Mouse (Mus musculus): Measurements from ENCODE around the gene Jak1. TPM values are rescaled to one million over a fixed set of nuclear protein-coding genes. Genes with fewer than 3 reads are reported as not detected.

Jak1 gene
- polyA plus RNA-seq, 1 experiment: 33.5 TPM

DNA sequence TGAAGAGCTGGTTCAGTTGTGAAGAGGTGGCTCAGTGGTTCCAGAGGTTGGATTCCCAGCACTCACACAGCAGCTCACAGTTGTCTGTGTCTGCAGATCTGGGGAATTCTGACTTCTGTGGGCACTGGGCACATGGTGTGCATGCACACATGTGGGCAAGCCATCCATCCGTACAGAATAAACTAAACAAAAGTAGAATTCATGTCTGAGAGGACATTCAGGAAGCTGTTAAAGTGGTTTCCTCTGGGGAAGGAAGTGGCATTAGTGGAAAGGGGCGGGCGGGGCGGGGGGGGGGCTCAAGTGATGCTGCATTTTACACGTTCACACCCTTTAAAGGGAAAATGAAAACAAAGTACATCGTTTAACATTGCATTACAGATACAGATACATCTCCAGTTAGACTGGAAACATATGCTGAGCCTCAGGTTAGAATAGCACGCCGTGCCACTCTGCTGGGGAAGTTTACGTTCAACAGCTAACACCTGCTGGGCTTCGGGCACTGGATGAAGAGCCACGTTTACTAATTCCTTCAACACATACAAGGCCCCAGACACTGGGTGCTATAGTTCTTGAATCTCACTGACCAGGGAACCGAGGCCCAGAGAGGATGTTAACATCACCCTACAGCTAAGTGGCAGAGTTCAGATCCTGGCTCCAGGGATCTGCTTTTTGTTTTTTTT lies 33.4 kb upstream of the Jak1 start:
- no peak for TF ChIP-seq USF1 (IDR thresholded peaks at IDR 0.05; ENCODE audit: low read depth)
- no peak for TF ChIP-seq TCF12 (IDR thresholded peaks at IDR 0.05; ENCODE audit: insufficient read depth, poor library complexity, severe bottlenecking)
- TF ChIP-seq REST (IDR thresholded peaks at IDR 0.05; ENCODE audit: insufficient read depth, insufficient read length): no peak
- TF ChIP-seq TCF3 (IDR thresholded peaks at IDR 0.05; ENCODE audit: insufficient read length, low read depth): no peak
- TF ChIP-seq MYOG (IDR thresholded peaks at IDR 0.05; ENCODE audit: control insufficient read depth in 1 of 3, insufficient read depth in 1 of 3, insufficient read length in 2 of 3, low read depth in 2 of 3): no peak
- no peak for TF ChIP-seq SRF (IDR thresholded peaks at IDR 0.05; ENCODE audit: control insufficient read depth, insufficient read length, low read depth)
- TF ChIP-seq POLR2A (IDR thresholded peaks at IDR 0.05; ENCODE audit: insufficient read length, low read depth): no peak
- no peak for TF ChIP-seq POLR2AphosphoS2 (IDR thresholded peaks at IDR 0.05; ENCODE audit: insufficient read length, low read depth)
- TF ChIP-seq MYOD1 (IDR thresholded peaks at IDR 0.05; ENCODE audit: control insufficient read depth in 1 of 3, insufficient read length in 2 of 3, low read depth in 2 of 3): no peak
- no peak for TF ChIP-seq MAX (IDR thresholded peaks at IDR 0.05; ENCODE audit: low read depth)
- no peak for TF ChIP-seq CEBPB (IDR thresholded peaks at IDR 0.05; ENCODE audit: insufficient read depth, poor library complexity, severe bottlenecking)
- no peak for TF ChIP-seq E2F4 (IDR thresholded peaks at IDR 0.05; ENCODE audit: insufficient read depth)
- H3K27me3 ChIP-seq (ENCODE audit: control insufficient read depth, insufficient read depth, insufficient read length): no peaks in the 10 kb centered on the region
- H3K79me2 ChIP-seq (ENCODE audit: control insufficient read depth, insufficient read depth): no peaks in the 10 kb centered on the region
- H3ac ChIP-seq (ENCODE audit: control insufficient read depth, insufficient read length): no peak overlapping the region
- H3K4me3 ChIP-seq: no peak overlapping the region
- H3K36me3 ChIP-seq (ENCODE audit: control insufficient read depth, insufficient read depth): no peaks in the 10 kb centered on the region
- no peak overlapping the region for H3K4me2 ChIP-seq (ENCODE audit: low read depth)

DNA sequence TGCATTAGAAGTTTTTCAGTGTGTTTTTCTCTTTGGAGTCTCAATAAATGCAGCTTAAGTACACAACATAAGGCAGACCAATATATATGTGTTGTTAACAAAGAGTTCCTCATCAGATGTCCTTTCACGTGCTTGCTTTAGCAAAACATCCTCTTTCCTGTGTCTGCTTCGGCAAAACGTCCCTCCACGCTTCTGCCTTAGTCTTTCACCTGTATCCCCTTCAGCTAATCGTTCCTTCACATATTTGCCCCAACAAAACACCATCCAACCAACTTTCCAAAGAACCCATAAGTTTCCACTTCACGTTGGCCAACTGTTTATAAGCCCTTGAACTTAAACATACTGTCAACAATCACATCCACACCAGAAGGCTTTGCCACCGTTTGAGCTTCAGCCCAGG lies 31.8 kb upstream of the Jak1 start:
- Histone ChIP-seq H3K4me2 (ENCODE audit: low read depth) (no peak overlapping the region), H3K27me3 (ENCODE audit: control insufficient read depth, insufficient read depth, insufficient read length) (no peaks in the 10 kb centered on the region), H3K36me3 (ENCODE audit: control insufficient read depth, insufficient read depth) (no peaks in the 10 kb centered on the region), H3ac (ENCODE audit: control insufficient read depth, insufficient read length) (no peak overlapping the region), H3K79me2 (ENCODE audit: control insufficient read depth, insufficient read depth) (no peaks in the 10 kb centered on the region), H3K4me3 (no peak overlapping the region)
- TF ChIP-seq REST (IDR thresholded peaks at IDR 0.05; ENCODE audit: insufficient read depth, insufficient read length) (no peak), CEBPB (IDR thresholded peaks at IDR 0.05; ENCODE audit: insufficient read depth, poor library complexity, severe bottlenecking) (no peak), MAX (IDR thresholded peaks at IDR 0.05; ENCODE audit: low read depth) (no peak), POLR2AphosphoS2 (IDR thresholded peaks at IDR 0.05; ENCODE audit: insufficient read length, low read depth) (no peak), USF1 (IDR thresholded peaks at IDR 0.05; ENCODE audit: low read depth) (no peak), E2F4 (IDR thresholded peaks at IDR 0.05; ENCODE audit: insufficient read depth) (no peak), POLR2A (IDR thresholded peaks at IDR 0.05; ENCODE audit: insufficient read length, low read depth) (no peak), MYOD1 (IDR thresholded peaks at IDR 0.05; ENCODE audit: control insufficient read depth in 1 of 3, insufficient read length in 2 of 3, low read depth in 2 of 3) (no peak), MYOG (IDR thresholded peaks at IDR 0.05; ENCODE audit: control insufficient read depth in 1 of 3, insufficient read depth in 1 of 3, insufficient read length in 2 of 3, low read depth in 2 of 3) (no peak), TCF12 (IDR thresholded peaks at IDR 0.05; ENCODE audit: insufficient read depth, poor library complexity, severe bottlenecking) (no peak)

GRCm38 (mm10) chr4:101295788-101296187 lies 30.7 kb upstream of the Jak1 start:
- H3K79me2 ChIP-seq (ENCODE audit: control insufficient read depth, insufficient read depth): no peaks in the 10 kb centered on the region
- no peaks in the 10 kb centered on the region for H3K36me3 ChIP-seq (ENCODE audit: control insufficient read depth, insufficient read depth)
- TF ChIP-seq E2F4 (IDR thresholded peaks at IDR 0.05; ENCODE audit: insufficient read depth) (no peak), MAX (IDR thresholded peaks at IDR 0.05; ENCODE audit: low read depth) (no peak), TCF3 (IDR thresholded peaks at IDR 0.05; ENCODE audit: insufficient read length, low read depth) (no peak), CEBPB (IDR thresholded peaks at IDR 0.05; ENCODE audit: insufficient read depth, poor library complexity, severe bottlenecking) (no peak), MYOG (IDR thresholded peaks at IDR 0.05; ENCODE audit: control insufficient read depth in 1 of 3, insufficient read depth in 1 of 3, insufficient read length in 2 of 3, low read depth in 2 of 3) (no peak), SRF (IDR thresholded peaks at IDR 0.05; ENCODE audit: control insufficient read depth, insufficient read length, low read depth) (no peak), USF1 (IDR thresholded peaks at IDR 0.05; ENCODE audit: low read depth) (no peak), REST (IDR thresholded peaks at IDR 0.05; ENCODE audit: insufficient read depth, insufficient read length) (no peak), TCF12 (IDR thresholded peaks at IDR 0.05; ENCODE audit: insufficient read depth, poor library complexity, severe bottlenecking) (no peak), POLR2A (IDR thresholded peaks at IDR 0.05; ENCODE audit: insufficient read length, low read depth) (no peak)
- H3ac ChIP-seq (ENCODE audit: control insufficient read depth, insufficient read length): no peak overlapping the region
- H3K27me3 ChIP-seq (ENCODE audit: control insufficient read depth, insufficient read depth, insufficient read length): no peaks in the 10 kb centered on the region
- H3K4me2 ChIP-seq (ENCODE audit: low read depth): no peak overlapping the region
- H3K4me3 ChIP-seq: no peak overlapping the region

DNA sequence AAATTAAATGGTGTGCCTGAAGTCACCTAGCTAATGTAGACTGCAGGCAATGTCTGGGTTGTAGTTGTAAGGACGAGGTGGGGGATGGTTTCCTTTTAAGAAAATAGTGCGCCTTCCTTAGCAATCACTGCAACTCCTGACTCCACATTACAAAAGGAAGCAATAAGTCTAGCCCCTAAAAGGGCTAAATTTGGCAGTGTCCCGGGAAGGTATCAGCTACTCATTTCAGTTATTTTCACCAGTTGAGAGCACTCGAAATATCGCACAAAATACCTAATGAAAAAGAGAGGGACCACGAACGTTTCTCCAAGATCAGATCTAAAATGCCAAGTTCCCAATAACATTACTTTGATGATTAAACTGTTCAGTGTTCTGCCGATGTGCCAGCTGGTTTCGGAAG lies 28.6 kb upstream of the Jak1 start:
- Histone ChIP-seq H3K27me3 (ENCODE audit: control insufficient read depth, insufficient read depth, insufficient read length) (no peaks in the 10 kb centered on the region), H3K79me2 (ENCODE audit: control insufficient read depth, insufficient read depth) (no peaks in the 10 kb centered on the region), H3K4me2 (ENCODE audit: low read depth) (no peak overlapping the region), H3K4me3 (no peak overlapping the region), H3ac (ENCODE audit: control insufficient read depth, insufficient read length) (no peak overlapping the region), H3K36me3 (ENCODE audit: control insufficient read depth, insufficient read depth) (no peaks in the 10 kb centered on the region)
- TF ChIP-seq TCF3 (IDR thresholded peaks at IDR 0.05; ENCODE audit: insufficient read length, low read depth) (no peak), TCF12 (IDR thresholded peaks at IDR 0.05; ENCODE audit: insufficient read depth, poor library complexity, severe bottlenecking) (no peak), CEBPB (IDR thresholded peaks at IDR 0.05; ENCODE audit: insufficient read depth, poor library complexity, severe bottlenecking) (no peak), MAX (IDR thresholded peaks at IDR 0.05; ENCODE audit: low read depth) (no peak), POLR2A (IDR thresholded peaks at IDR 0.05; ENCODE audit: insufficient read length, low read depth) (no peak), E2F4 (IDR thresholded peaks at IDR 0.05; ENCODE audit: insufficient read depth) (no peak), USF1 (IDR thresholded peaks at IDR 0.05; ENCODE audit: low read depth) (no peak), POLR2AphosphoS2 (IDR thresholded peaks at IDR 0.05; ENCODE audit: insufficient read length, low read depth) (no peak), SRF (IDR thresholded peaks at IDR 0.05; ENCODE audit: control insufficient read depth, insufficient read length, low read depth) (no peak), MYOG (IDR thresholded peaks at IDR 0.05; ENCODE audit: control insufficient read depth in 1 of 3, insufficient read depth in 1 of 3, insufficient read length in 2 of 3, low read depth in 2 of 3) (no peak), REST (IDR thresholded peaks at IDR 0.05; ENCODE audit: insufficient read depth, insufficient read length) (no peak), MYOD1 (IDR thresholded peaks at IDR 0.05; ENCODE audit: control insufficient read depth in 1 of 3, insufficient read length in 2 of 3, low read depth in 2 of 3) (no peak)
